Mouse (Mus musculus) cerebellum, adult 11 months (tissue): ENCODE results near the gene Abca1.

Source experiments
- DNase-seq: peaks from one replicate; pipeline ENCODE4 v3.0.0; 2022

Gene Abca1

GRCm38 (mm10) chr4:53148817-53149216 is 10.9 kb downstream of the Abca1 start:
- no peak for DNase-seq

GRCm38 (mm10) chr4:53147454-53147853 is 12.2 kb downstream of the Abca1 start:
- no peak for DNase-seq

- no peak for DNase-seq
Observed at GRCm38 (mm10) chr4:53147046-53147445, 12.6 kb downstream of the Abca1 start.

- DNase-seq, result no peak
Observed at GRCm38 (mm10) chr4:53146227-53146949, 13.3 kb downstream of the Abca1 start.

GRCm38 (mm10) chr4:53145434-53146168 is 14.1 kb downstream of the Abca1 start:
- DNase-seq, result no peak

GRCm38 (mm10) chr4:53144571-53144970 is 15.1 kb downstream of the Abca1 start:
- DNase-seq, result peak; percentile 83

GRCm38 (mm10) chr4:53144021-53144420 is 15.7 kb downstream of the Abca1 start:
- DNase-seq, result no peak

GRCm38 (mm10) chr4:53140678-53141077 is 19.0 kb downstream of the Abca1 start:
- DNase-seq, result no peak

- no peak for DNase-seq
Observed at GRCm38 (mm10) chr4:53139495-53139894, 20.2 kb downstream of the Abca1 start.

GRCm38 (mm10) chr4:53138974-53139373 is 20.7 kb downstream of the Abca1 start:
- no peak for DNase-seq

GRCm38 (mm10) chr4:53137087-53137486 is 22.6 kb downstream of the Abca1 start:
- DNase-seq, result no peak

GRCm38 (mm10) chr4:53134816-53135215 is 24.9 kb downstream of the Abca1 start:
- no peak for DNase-seq

- DNase-seq, result no peak
Observed at GRCm38 (mm10) chr4:53133995-53134394, 25.7 kb downstream of the Abca1 start.

- DNase-seq, result no peak
Observed at GRCm38 (mm10) chr4:53131538-53131937, 28.2 kb downstream of the Abca1 start.

- DNase-seq, result no peak
Observed at GRCm38 (mm10) chr4:53130622-53131517, 28.8 kb downstream of the Abca1 start.

GRCm38 (mm10) chr4:53129716-53130301 is 29.9 kb downstream of the Abca1 start:
- DNase-seq, result no peak

GRCm38 (mm10) chr4:53127266-53127665 is 32.4 kb downstream of the Abca1 start:
- DNase-seq, result no peak

- no peak for DNase-seq
Observed at GRCm38 (mm10) chr4:53126794-53127193, 32.9 kb downstream of the Abca1 start.

GRCm38 (mm10) chr4:53124837-53125490 is 34.7 kb downstream of the Abca1 start:
- no peak for DNase-seq

- no peak for DNase-seq
Observed at GRCm38 (mm10) chr4:53122310-53122709, 37.4 kb downstream of the Abca1 start.

GRCm38 (mm10) chr4:53121516-53122227 is 38.0 kb downstream of the Abca1 start:
- DNase-seq, result no peak

GRCm38 (mm10) chr4:53121084-53121483 is 38.6 kb downstream of the Abca1 start:
- no peak for DNase-seq
